Mouse (Mus musculus) lung, adult 2 months (tissue): ENCODE data around the gene Map3k11.

ENCODE experiments used
- CTCF ChIP-seq: fragments of 200-500 bp; IDR thresholded peaks from 2 replicates; pipeline ENCODE4 v1.5.1; 2011; ENCODE audit warnings: mild to moderate bottlenecking, low read length, control low read depth; ENCODE audit not compliant: insufficient read depth
- POLR2A ChIP-seq: fragments of 200-500 bp; IDR thresholded peaks from 2 replicates; pipeline ENCODE4 v1.6.1; 2011; ENCODE audit warnings: low read depth, mild to moderate bottlenecking, control low read depth, low read length, borderline replicate concordance; ENCODE audit errors: extremely low read depth

- no peak for TF ChIP-seq POLR2A
- TF ChIP-seq CTCF = no peak
Observed at GRCm38 (mm10) chr19:5680432-5680831, 8.1 kb upstream of the Map3k11 start.
